Mouse (Mus musculus) E14TG2a.4 (cell line): ENCODE data around the gene Fam19a3.
"Not testable (repeated sequence)": the region's sequence is repeated elsewhere in the genome, so short reads cannot be mapped to it uniquely, and the experiment has no call there.

Experiments
- H3K27me3 ChIP-seq: 2 replicates; pipeline ENCODE4 v1.6.1; 2014; ENCODE audit warnings: low read length, control low read depth; ENCODE audit not compliant: insufficient read depth
- H3K36me3 ChIP-seq: 2 replicates; pipeline ENCODE4 v1.6.1; 2014; ENCODE audit warnings: low read length, control low read depth; ENCODE audit not compliant: insufficient read depth
- H3K4me1 ChIP-seq: replicated peaks from 2 replicates; pipeline ENCODE4 v1.6.1; 2014; ENCODE audit warnings: low read depth, low read length, control low read depth
- H3K4me3 ChIP-seq: replicated peaks from 2 replicates; pipeline ENCODE4 v1.5.1; 2014; ENCODE audit warnings: mild to moderate bottlenecking, low read length
- H3K9me3 ChIP-seq: 2 replicates; pipeline ENCODE4 v1.6.1; 2014; ENCODE audit warnings: low read length, control low read depth
- CTCF ChIP-seq: conservative IDR thresholded peaks from 2 replicates; pipeline ENCODE4 v1.5.1; 2014; ENCODE audit warnings: low read length
- NANOG ChIP-seq: IDR thresholded peaks from 2 replicates; pipeline ENCODE4 v1.6.1; 2014; ENCODE audit warnings: borderline replicate concordance, low read length, mixed read lengths
- POU5F1 ChIP-seq: IDR thresholded peaks from 2 replicates; pipeline ENCODE4 v1.6.1; 2014; ENCODE audit warnings: low read length, borderline replicate concordance

Fam19a3 gene

DNA sequence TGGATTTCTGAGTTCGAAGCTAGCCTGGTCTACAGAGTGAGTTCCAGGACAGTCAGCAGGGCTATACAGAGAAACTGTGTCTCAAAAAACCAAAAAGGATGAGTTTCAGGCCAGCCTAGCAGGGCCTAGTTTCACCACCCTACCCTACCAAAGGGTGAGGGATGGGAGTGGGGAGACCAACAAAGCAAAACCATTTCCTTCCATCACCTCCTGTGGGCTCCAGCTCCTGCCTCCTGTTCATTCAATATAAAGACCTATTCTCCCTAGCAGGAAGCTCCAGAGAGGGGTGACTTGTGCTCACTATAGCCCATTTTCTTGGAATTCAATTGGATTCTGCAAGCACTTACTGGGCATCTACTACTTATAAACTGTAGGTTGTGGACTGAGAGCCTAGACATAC, 33.1 kb upstream of the Fam19a3 start:
- H3K9me3 ChIP-seq = no peaks in the 10 kb centered on the region
- peaks cover 68% of the 10 kb centered on the region for H3K4me1 ChIP-seq
- TF ChIP-seq POU5F1 = no peak
- TF ChIP-seq NANOG = peak; percentile 84
- no peaks in the 10 kb centered on the region for H3K27me3 ChIP-seq
- H3K36me3 ChIP-seq = 0 out of 2 replicates have a peak, but pooled peaks cover 12% of the 10 kb centered on the region
- peak overlapping the region; percentile 93 for H3K4me3 ChIP-seq

DNA sequence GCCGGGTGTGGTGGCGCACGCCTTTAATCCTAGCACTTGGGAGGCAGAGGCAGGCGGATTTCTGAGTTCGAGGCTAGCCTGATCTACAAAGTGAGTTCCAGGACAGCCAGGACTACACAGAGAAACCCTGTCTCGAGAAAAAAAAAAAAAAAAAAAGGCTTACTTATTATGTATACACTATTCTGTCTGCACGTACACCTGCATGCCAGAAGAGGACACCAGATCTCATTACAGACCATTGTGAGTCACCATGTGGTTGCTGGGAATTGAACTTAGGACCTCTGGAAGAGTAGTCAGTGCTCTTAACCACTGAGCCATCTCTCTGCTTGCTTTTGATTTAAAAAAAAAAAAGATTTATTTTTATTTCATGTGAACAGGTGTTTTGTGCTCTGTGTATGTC, 31.6 kb upstream of the Fam19a3 start:
- peaks cover 12% of the 10 kb centered on the region; the same call in 1 of the 2 replicates for H3K36me3 ChIP-seq
- not testable (repeated sequence) for H3K9me3 ChIP-seq, H3K27me3 ChIP-seq
- H3K4me1 ChIP-seq = peaks cover 57% of the 10 kb centered on the region
- peak overlapping the region; percentile 93 for H3K4me3 ChIP-seq

GRCm38 (mm10) chr3:104812254-104812653, 30.6 kb upstream of the Fam19a3 start:
- Histone ChIP-seq H3K9me3 (no peaks in the 10 kb centered on the region), H3K27me3 (no peaks in the 10 kb centered on the region), H3K4me1 (peaks cover 66% of the 10 kb centered on the region), H3K36me3 (peaks cover 22% of the 10 kb centered on the region), H3K4me3 (peak overlapping the region; percentile 46)
- no peak for TF ChIP-seq NANOG
- TF ChIP-seq POU5F1 = no peak
- TF ChIP-seq CTCF = no peak

- peaks cover 68% of the 10 kb centered on the region for H3K4me1 ChIP-seq
- H3K36me3 ChIP-seq = peaks cover 27% of the 10 kb centered on the region
- peak overlapping the region; percentile 46 for H3K4me3 ChIP-seq
- TF ChIP-seq NANOG (no peak), POU5F1 (no peak), CTCF (no peak)
- H3K27me3 ChIP-seq = no peaks in the 10 kb centered on the region
- no peaks in the 10 kb centered on the region for H3K9me3 ChIP-seq
Observed at GRCm38 (mm10) chr3:104811752-104812151, 30.1 kb upstream of the Fam19a3 start.

DNA sequence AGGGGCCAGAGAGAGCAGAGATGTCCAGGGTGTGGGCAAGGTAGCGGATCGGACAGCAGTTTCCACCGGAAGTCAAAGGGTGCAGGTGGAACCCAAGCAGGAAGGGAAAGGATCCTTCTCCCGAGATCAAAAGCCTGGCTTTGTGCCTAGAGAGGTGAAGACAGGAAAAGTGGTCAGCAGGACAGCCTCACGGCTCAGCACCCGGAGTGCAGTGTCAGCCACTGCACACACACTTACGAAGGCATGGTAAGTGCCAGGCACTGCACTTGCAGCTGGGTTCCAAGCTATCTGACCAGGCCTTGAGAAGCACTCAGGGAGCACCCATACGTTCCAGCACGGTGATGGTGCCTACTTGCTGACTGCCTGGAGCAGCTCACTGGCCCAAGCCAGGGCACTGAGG, 23.9 kb upstream of the Fam19a3 start:
- Histone ChIP-seq H3K27me3 (no peaks in the 10 kb centered on the region), H3K9me3 (no peaks in the 10 kb centered on the region), H3K36me3 (peaks cover 76% of the 10 kb centered on the region), H3K4me1 (peaks cover 64% of the 10 kb centered on the region), H3K4me3 (peak overlapping the region; percentile 3; the same call in 1 of the 2 replicates)
- TF ChIP-seq CTCF (no peak), POU5F1 (no peak)

- Histone ChIP-seq H3K4me3 (peak overlapping the region; percentile 29; the same call in 1 of the 2 replicates), H3K36me3 (peaks cover 89% of the 10 kb centered on the region), H3K4me1 (peaks cover 76% of the 10 kb centered on the region), H3K9me3 (no peaks in the 10 kb centered on the region), H3K27me3 (no peaks in the 10 kb centered on the region)
- no peak for TF ChIP-seq NANOG
- no peak for TF ChIP-seq CTCF
- TF ChIP-seq POU5F1 = no peak
Observed at GRCm38 (mm10) chr3:104804312-104804711, 22.7 kb upstream of the Fam19a3 start.

DNA sequence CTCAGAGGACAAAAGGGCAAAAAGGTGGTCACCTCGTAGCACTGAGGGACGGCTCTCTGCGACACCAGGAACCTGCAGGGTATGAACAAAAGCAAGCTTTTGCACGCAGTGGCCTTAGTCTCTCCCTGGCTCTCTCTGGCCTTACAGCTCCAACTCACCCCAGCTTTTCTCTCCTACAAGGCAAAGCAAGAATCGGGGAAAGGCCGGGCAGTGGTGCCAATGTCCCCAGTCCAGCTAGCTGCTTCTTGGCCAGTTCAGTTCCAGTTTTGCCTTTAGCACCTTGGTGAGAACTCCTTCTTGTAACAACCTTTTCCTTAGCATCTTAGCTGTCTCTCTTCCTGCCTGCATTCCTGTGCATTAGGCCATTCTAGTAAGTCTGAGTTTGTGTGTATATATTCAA, 19.8 kb upstream of the Fam19a3 start:
- Histone ChIP-seq H3K9me3 (no peaks in the 10 kb centered on the region), H3K36me3 (peaks cover 95% of the 10 kb centered on the region), H3K27me3 (no peaks in the 10 kb centered on the region), H3K4me1 (peaks cover 80% of the 10 kb centered on the region), H3K4me3 (no peak overlapping the region)
- TF ChIP-seq CTCF = no peak
- TF ChIP-seq POU5F1 = no peak
- no peak for TF ChIP-seq NANOG

- no peak overlapping the region for H3K4me3 ChIP-seq
- H3K27me3 ChIP-seq = no peaks in the 10 kb centered on the region
- peaks cover 95% of the 10 kb centered on the region for H3K36me3 ChIP-seq
- no peak for TF ChIP-seq POU5F1
- no peak for TF ChIP-seq CTCF
- no peak for TF ChIP-seq NANOG
- H3K9me3 ChIP-seq = no peaks in the 10 kb centered on the region
- H3K4me1 ChIP-seq = peaks cover 80% of the 10 kb centered on the region
Observed at GRCm38 (mm10) chr3:104800681-104801080, 19.0 kb upstream of the Fam19a3 start.

DNA sequence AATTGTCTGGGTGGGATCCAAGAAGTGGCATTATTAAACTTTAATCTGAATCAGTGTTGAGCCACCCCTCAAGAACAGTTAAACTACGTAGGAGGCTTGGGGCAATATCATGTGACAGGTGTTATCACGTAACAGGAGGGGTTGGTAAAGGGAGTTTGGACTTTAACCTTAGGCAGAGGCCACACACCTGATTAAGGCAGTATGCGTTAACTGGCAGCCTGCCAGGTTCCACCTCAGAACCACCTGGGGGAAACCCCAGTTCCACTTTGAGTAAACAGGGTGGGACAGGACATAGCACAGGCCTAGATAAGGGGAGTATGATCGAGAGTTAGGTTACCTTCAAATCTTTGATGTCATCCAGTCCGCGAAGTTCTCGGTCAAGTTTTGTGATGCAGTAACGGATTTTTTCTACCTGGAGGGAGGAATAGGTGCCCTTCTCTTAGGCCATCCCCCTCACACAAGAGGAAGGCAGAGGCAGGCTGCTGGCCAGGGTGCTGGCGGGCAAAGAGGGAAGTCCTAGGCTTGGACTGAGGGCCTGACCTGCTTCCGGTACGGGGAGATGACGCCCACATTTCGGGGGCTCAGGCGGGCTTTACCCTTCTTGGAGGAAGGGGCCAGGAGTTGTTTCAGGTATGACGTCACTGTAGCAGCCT, 14.9 kb upstream of the Fam19a3 start:
- H3K4me3 ChIP-seq = peak overlapping the region; percentile 57; the same call in 1 of the 2 replicates
- H3K27me3 ChIP-seq = no peaks in the 10 kb centered on the region
- no peak for TF ChIP-seq CTCF
- TF ChIP-seq POU5F1 = no peak
- no peak for TF ChIP-seq NANOG
- H3K9me3 ChIP-seq = no peaks in the 10 kb centered on the region
- peaks cover 96% of the 10 kb centered on the region for H3K36me3 ChIP-seq
- peaks cover 95% of the 10 kb centered on the region for H3K4me1 ChIP-seq
